Mouse (Mus musculus): Measurements from ENCODE around the gene Hamp.

Gene Hamp

GRCm38 (mm10) chr7:30904042-30904441 lies 39.8 kb downstream of the Hamp start:
- DNase-seq: peak; percentile 58

- no peak for DNase-seq
Measured at GRCm38 (mm10) chr7:30895217-30895616, 48.6 kb downstream of the Hamp start.

GRCm38 (mm10) chr7:30892515-30892914 lies 51.3 kb downstream of the Hamp start:
- DNase-seq: no peak
